Mouse (Mus musculus) lung, postnatal 0 days (tissue): ENCODE results near the gene Zp1. TPM values are rescaled to one million over a fixed set of nuclear protein-coding genes. Genes with fewer than 3 reads are reported as not detected.
A peak's percentile ranks its signal among the peaks of the same experiment; 100 is the strongest.

Source experiments
- ATAC-seq: fragments of 200-750 bp; cut with Nextera tagmentation; 2 replicates; pipeline ENCODE4 v1.8.0; 2017; ENCODE audit warnings: moderate library complexity
- DNase-seq: peaks from one replicate; pipeline ENCODE4 v3.0.0-alpha.2; 2016; ENCODE audit warnings: low spot score
- H3K27ac ChIP-seq: fragments of 300-500 bp; sonication (generic); 2 replicates; pipeline ENCODE4 v1.5.1; 2014; ENCODE audit warnings: antibody characterized with exemption, mild to moderate bottlenecking, low read length, mixed read lengths
- H3K27me3 ChIP-seq: fragments of 300-500 bp; sonication (generic); replicated peaks from 2 replicates; pipeline ENCODE4 v1.6.1; 2014; ENCODE audit warnings: low read length, mixed read lengths; ENCODE audit not compliant: insufficient read depth
- H3K36me3 ChIP-seq: fragments of 300-500 bp; sonication (generic); 2 replicates; pipeline ENCODE4 v1.6.1; 2014; ENCODE audit warnings: low read length, mixed read lengths; ENCODE audit not compliant: insufficient read depth
- H3K4me1 ChIP-seq: fragments of 300-500 bp; sonication (generic); 2 replicates; pipeline ENCODE4 v1.6.1; 2014; ENCODE audit warnings: antibody characterized with exemption, low read depth, low read length, mixed read lengths; ENCODE audit not compliant: insufficient read depth
- H3K4me2 ChIP-seq: fragments of 300-500 bp; sonication (generic); replicated peaks from 2 replicates; pipeline ENCODE4 v1.6.1; 2014; ENCODE audit warnings: low read depth, mild to moderate bottlenecking, low read length, moderate library complexity, mixed read lengths
- H3K4me3 ChIP-seq: fragments of 300-500 bp; sonication (generic); 2 replicates; pipeline ENCODE4 v1.5.1; 2014; ENCODE audit warnings: low read depth, low read length
- H3K9ac ChIP-seq: fragments of 300-500 bp; sonication (generic); replicated peaks from 2 replicates; pipeline ENCODE4 v1.6.1; 2014; ENCODE audit warnings: low read depth, mild to moderate bottlenecking
- H3K9me3 ChIP-seq: fragments of 300-500 bp; sonication (generic); 2 replicates; pipeline ENCODE4 v1.6.1; 2016; ENCODE audit warnings: low read length, mixed read lengths
- CTCF ChIP-seq: IDR thresholded peaks from 2 replicates; pipeline ENCODE4 v1.5.1; 2016; ENCODE audit warnings: antibody characterized with exemption, mild to moderate bottlenecking
- EP300 ChIP-seq: IDR thresholded peaks from 2 replicates; pipeline ENCODE4 v1.6.1; 2016; ENCODE audit warnings: antibody characterized with exemption, mild to moderate bottlenecking, control low read depth
- WGBS: fragments of 180-500 bp; shearing (Covaris S2); extraction: QIAGEN DNeasy Blood & Tissue Kit; methylation state at CpG from one replicate; pipeline ENCODE4 v1.1.7; 2014; 5-methylcytosine and 5-hydroxymethylcytosine counted together
- polyA plus RNA-seq: library from polyadenylated mRNA; unstranded; fragments of >200 nt; fragmentation: Nextera tagmentation; extraction: Ambion mirVana; gene quantifications from 2 replicates; pipeline ENCODE4 v1.2.1, GENCODE M21; 2015

Gene Zp1
- polyA plus RNA-seq, 1 experiment from 2014 or later, result not detected

DNA sequence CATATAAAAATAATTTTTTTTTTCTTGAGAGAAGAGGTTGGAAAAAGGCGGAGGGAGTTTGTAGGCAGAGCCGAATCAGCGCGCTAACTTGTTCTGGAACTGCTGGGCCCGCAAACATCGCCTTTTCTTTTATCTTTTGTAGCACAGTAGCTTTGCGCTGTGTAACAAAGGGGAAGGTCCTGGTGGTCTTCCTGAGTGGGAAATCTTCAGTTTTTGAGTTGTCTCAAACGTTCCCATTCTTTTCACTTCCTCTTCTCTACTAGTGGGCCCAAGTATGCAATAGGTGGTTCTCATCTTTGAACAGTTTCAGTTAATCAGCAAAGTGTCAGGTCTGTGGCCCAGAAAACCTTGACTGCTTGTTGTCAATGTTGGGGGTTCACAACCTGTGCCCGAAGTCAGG lies 29.1 kb upstream of the Zp1 start:
- Histone ChIP-seq H3K9me3 (no peaks in the 10 kb centered on the region), H3K27ac (no peak overlapping the region; the same call in 1 of the 2 replicates), H3K27me3 (no peaks in the 10 kb centered on the region), H3K4me3 (peak overlapping the region; percentile 60), H3K9ac (no peak overlapping the region; the same call in 1 of the 2 replicates), H3K36me3 (peaks cover 5% of the 10 kb centered on the region; the same call in 1 of the 2 replicates), H3K4me1 (peaks cover 9% of the 10 kb centered on the region), H3K4me2 (peak overlapping the region; percentile 84)
- no peak for TF ChIP-seq EP300
- no peak for TF ChIP-seq CTCF
- DNase-seq (no peak), ATAC-seq (no peak)
- WGBS, result 30% methylated on average over 9 of the region's 9 CpGs

DNA sequence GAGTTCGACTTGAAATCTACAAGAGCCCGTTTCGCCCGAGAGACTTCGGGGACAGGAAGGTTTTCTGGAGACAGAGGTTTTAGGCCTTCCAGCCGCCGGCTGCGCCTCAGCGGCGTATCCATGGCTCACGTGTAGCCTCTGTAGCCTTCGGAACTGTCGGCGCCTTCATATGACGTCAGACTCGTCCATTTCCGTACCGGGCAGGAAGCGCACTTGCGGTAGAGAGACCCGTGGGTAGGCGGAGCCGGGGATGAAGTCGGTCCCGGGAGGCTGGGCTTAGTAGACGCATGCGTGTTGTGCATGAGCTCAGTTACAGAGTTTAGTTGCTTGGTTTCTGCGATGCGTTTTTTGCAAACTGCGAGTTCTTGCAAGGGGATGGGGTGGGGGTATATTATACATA lies 28.7 kb upstream of the Zp1 start, which contains the start of gene Ccdc86:
Gene Ccdc86 (minus strand): TSS at position 155 of the 400 bp plus-strand sequence.
- no peaks in the 10 kb centered on the region for H3K27me3 ChIP-seq
- peaks cover 9% of the 10 kb centered on the region for H3K4me1 ChIP-seq
- ATAC-seq (peak; percentile 97), DNase-seq (peak; percentile 100)
- under 1% methylated on average over 30 of the region's 30 CpGs for WGBS
- H3K27ac ChIP-seq, result peak within 1 kb of the TSS; percentile 35
- H3K9me3 ChIP-seq, result no peaks in the 10 kb centered on the region
- H3K9ac ChIP-seq, result peak within 1 kb of the TSS; percentile 72
- peak within 1 kb of the TSS; percentile 60 for H3K4me3 ChIP-seq
- TF ChIP-seq CTCF, result no peak
- no peak for TF ChIP-seq EP300
- H3K4me2 ChIP-seq, result peak within 1 kb of the TSS; percentile 84
- H3K36me3 ChIP-seq, result peaks cover 5% of the 10 kb centered on the region; the same call in 1 of the 2 replicates

DNA sequence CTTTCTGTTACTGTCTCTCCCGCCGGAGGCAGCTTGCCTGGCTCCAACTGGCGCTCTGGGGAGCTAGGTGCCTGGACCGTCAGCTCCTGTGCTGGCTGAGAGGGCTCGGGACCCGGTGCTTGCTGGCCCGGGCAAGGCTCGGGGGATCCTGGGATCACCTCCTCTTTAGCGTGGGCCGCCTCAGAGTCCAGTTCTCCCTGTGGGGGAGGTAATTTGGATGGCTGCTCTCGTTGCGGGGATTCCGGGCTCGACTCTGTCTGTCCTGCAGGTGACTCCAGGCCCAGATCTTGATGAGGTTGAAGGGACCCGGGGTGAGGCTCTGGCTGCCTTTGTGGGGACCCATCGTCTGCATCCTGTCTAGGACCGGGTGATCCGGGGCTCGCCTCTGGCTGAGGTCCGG lies 28.0 kb upstream of the Zp1 start:
- DNase-seq, result no peak
- Histone ChIP-seq H3K4me2 (peak overlapping the region; percentile 84), H3K9ac (peak overlapping the region; percentile 72), H3K27ac (peak overlapping the region; percentile 35; the same call in 1 of the 2 replicates), H3K36me3 (peaks cover 5% of the 10 kb centered on the region; the same call in 1 of the 2 replicates), H3K4me1 (peaks cover 9% of the 10 kb centered on the region), H3K27me3 (no peaks in the 10 kb centered on the region), H3K9me3 (no peaks in the 10 kb centered on the region), H3K4me3 (peak overlapping the region; percentile 60)
- under 1% methylated on average over 20 of the region's 20 CpGs for WGBS
- no peak for ATAC-seq
- no peak for TF ChIP-seq CTCF
- no peak for TF ChIP-seq EP300

DNA sequence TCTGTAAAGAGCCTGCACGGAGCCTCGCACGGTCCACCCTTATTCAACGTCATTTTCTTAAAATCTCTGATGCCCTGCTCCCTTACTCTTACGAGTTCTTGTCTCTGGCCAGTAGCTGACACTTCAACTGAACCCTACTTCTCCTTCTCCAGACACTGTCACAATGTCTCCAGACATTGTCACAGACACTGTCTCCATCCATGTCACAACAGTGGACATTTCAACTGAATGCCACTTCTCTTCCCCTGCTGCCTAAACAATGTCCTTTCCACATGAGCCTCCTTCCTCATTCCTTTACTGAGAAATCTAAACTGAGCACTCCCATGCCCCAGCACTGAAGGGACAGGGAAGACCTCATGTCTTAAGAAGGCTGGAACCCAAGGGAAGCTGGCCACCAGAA lies 26.8 kb upstream of the Zp1 start:
- H3K4me1 ChIP-seq, result peaks cover 9% of the 10 kb centered on the region
- ATAC-seq, result no peak
- peak overlapping the region; percentile 84 for H3K4me2 ChIP-seq
- no peaks in the 10 kb centered on the region for H3K9me3 ChIP-seq
- no peak for TF ChIP-seq CTCF
- TF ChIP-seq EP300, result no peak
- 85% methylated on average over 5 of the region's 5 CpGs for whole genome bisulfite sequencing
- peaks cover 12% of the 10 kb centered on the region; the same call in 1 of the 2 replicates for H3K36me3 ChIP-seq
- DNase-seq, result peak; percentile 34
- H3K9ac ChIP-seq, result 0 out of 2 replicates have a peak overlapping the region, but pooled peaks have one; percentile 72
- no peaks in the 10 kb centered on the region for H3K27me3 ChIP-seq
- H3K27ac ChIP-seq, result no peak overlapping the region
- H3K4me3 ChIP-seq, result peak overlapping the region; percentile 60; the same call in 1 of the 2 replicates

DNA sequence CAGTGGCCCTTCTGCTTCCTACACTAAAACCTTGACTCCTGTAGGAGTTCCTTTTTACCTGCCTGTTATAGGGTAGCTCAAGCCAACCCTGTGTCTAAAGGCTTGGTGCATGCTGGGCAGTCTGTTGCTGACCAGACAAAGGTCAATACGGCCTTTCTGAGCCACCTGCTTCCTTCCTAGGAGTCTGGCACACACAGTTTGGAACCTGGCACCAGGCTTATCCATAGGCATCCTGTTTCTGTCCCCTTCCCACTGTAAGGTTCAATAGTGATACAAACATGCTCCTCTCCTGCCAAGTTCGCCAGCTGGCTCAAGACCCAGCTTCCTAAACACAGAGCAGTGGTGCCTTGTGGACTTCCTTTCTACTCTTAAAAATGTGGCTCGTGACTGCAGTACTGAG lies 26.1 kb upstream of the Zp1 start:
- H3K4me1 ChIP-seq, result peaks cover 9% of the 10 kb centered on the region
- H3K4me3 ChIP-seq, result no peak overlapping the region
- no peak for ATAC-seq
- no peak for TF ChIP-seq EP300
- no peak for TF ChIP-seq CTCF
- DNase-seq, result no peak
- WGBS, result 67% methylated on average over 3 of the region's 3 CpGs
- H3K27me3 ChIP-seq, result no peaks in the 10 kb centered on the region
- no peaks in the 10 kb centered on the region for H3K9me3 ChIP-seq
- no peak overlapping the region for H3K27ac ChIP-seq
- no peak overlapping the region for H3K9ac ChIP-seq
- H3K36me3 ChIP-seq, result peaks cover 15% of the 10 kb centered on the region; the same call in 1 of the 2 replicates
- H3K4me2 ChIP-seq, result no peak overlapping the region

DNA sequence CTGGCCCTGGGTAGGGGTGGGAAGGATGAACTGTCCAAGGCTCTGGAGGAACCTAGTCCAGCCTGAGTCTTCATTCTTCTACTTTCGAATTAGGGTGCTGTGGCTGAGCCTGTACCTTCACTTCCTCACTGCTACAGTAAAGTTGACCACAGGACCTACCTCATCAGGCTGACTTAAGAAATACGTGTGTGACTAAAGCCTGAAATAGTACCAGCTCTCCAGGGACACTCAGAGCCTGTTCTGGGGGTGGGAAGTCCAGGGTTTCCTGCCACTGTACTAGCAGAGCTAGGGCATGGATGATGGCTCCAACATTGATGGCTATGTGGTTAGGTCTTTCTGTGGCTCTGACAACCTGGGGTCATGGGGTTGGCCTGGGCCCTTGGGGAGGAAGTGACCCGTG lies 23.5 kb upstream of the Zp1 start:
- H3K4me2 ChIP-seq, result no peak overlapping the region
- no peak overlapping the region for H3K9ac ChIP-seq
- peaks cover 18% of the 10 kb centered on the region for H3K4me1 ChIP-seq
- WGBS, result 83% methylated on average over 3 of the region's 3 CpGs
- no peak overlapping the region for H3K4me3 ChIP-seq
- TF ChIP-seq EP300 (no peak), CTCF (no peak)
- H3K27ac ChIP-seq, result no peak overlapping the region
- H3K36me3 ChIP-seq, result peaks cover 15% of the 10 kb centered on the region; the same call in 1 of the 2 replicates
- DNase-seq (peak; percentile 36), ATAC-seq (no peak)
- H3K9me3 ChIP-seq, result no peaks in the 10 kb centered on the region
- no peaks in the 10 kb centered on the region for H3K27me3 ChIP-seq
